Mouse (Mus musculus): ENCODE data around the gene Isg20. TPM values are rescaled to one million over a fixed set of nuclear protein-coding genes. Genes with fewer than 3 reads are reported as not detected.
A peak's percentile ranks its signal among the peaks of the same experiment; 100 is the strongest.

Gene Isg20
- polyA plus RNA-seq, 1 experiment, result 3.0 TPM

GRCm38 (mm10) chr7:78881607-78882468 lies 31.4 kb upstream of the Isg20 start:
- 12% methylated on average over 16 of the region's 16 CpGs for WGBS
- Histone ChIP-seq H3K4me3 (replicated peaks; ENCODE audit: insufficient read depth, low read depth, low read length) (peak overlapping the region; percentile 34), H3K4me1 (ENCODE audit: control insufficient read depth, insufficient read depth, low read length) (0 out of 2 replicates have a peak, but pooled peaks cover 2% of the 10 kb centered on the region), H3K27me3 (ENCODE audit: control insufficient read depth, insufficient read depth, low read length) (peaks cover 2% of the 10 kb centered on the region; the same call in 1 of the 2 replicates), H3K27ac (ENCODE audit: insufficient read depth, low read length) (no peak overlapping the region)
- DNase-seq, result no peak
- TF ChIP-seq CTCF (IDR thresholded peaks at IDR 0.05; ENCODE audit: borderline replicate concordance, insufficient read depth, low read depth, low read length) (no peak), POLR2A (IDR thresholded peaks at IDR 0.05; ENCODE audit: borderline replicate concordance, insufficient read depth, low read length) (no peak)

GRCm38 (mm10) chr7:78882469-78882837 lies 30.8 kb upstream of the Isg20 start:
- peaks cover 2% of the 10 kb centered on the region; the same call in 1 of the 2 replicates for H3K27me3 ChIP-seq (ENCODE audit: control insufficient read depth, insufficient read depth, low read length)
- DNase-seq, result no peak
- WGBS, result under 1% methylated on average over 23 of the region's 23 CpGs
- H3K27ac ChIP-seq (ENCODE audit: insufficient read depth, low read length), result no peak overlapping the region
- 0 out of 2 replicates have a peak, but pooled peaks cover 2% of the 10 kb centered on the region for H3K4me1 ChIP-seq (ENCODE audit: control insufficient read depth, insufficient read depth, low read length)
- H3K4me3 ChIP-seq (replicated peaks; ENCODE audit: insufficient read depth, low read depth, low read length), result peak overlapping the region; percentile 34
- TF ChIP-seq POLR2A (IDR thresholded peaks at IDR 0.05; ENCODE audit: borderline replicate concordance, insufficient read depth, low read length) (no peak), CTCF (IDR thresholded peaks at IDR 0.05; ENCODE audit: borderline replicate concordance, insufficient read depth, low read depth, low read length) (no peak)

GRCm38 (mm10) chr7:78883016-78883725 lies 30.1 kb upstream of the Isg20 start:
- Histone ChIP-seq H3K27me3 (ENCODE audit: control insufficient read depth, insufficient read depth, low read length) (peaks cover 2% of the 10 kb centered on the region; the same call in 1 of the 2 replicates), H3K4me3 (replicated peaks; ENCODE audit: insufficient read depth, low read depth, low read length) (peak overlapping the region; percentile 37), H3K27ac (ENCODE audit: insufficient read depth, low read length) (no peak overlapping the region), H3K4me1 (ENCODE audit: control insufficient read depth, insufficient read depth, low read length) (0 out of 2 replicates have a peak, but pooled peaks cover 2% of the 10 kb centered on the region)
- TF ChIP-seq CTCF (IDR thresholded peaks at IDR 0.05; ENCODE audit: borderline replicate concordance, insufficient read depth, low read depth, low read length) (no peak), POLR2A (IDR thresholded peaks at IDR 0.05; ENCODE audit: borderline replicate concordance, insufficient read depth, low read length) (no peak)
- WGBS, result under 1% methylated on average over 34 of the region's 34 CpGs
- DNase-seq, result no peak

GRCm38 (mm10) chr7:78883726-78884060 lies 29.5 kb upstream of the Isg20 start:
- Histone ChIP-seq H3K27me3 (ENCODE audit: control insufficient read depth, insufficient read depth, low read length) (peaks cover 2% of the 10 kb centered on the region; the same call in 1 of the 2 replicates), H3K27ac (ENCODE audit: insufficient read depth, low read length) (no peak overlapping the region), H3K4me3 (replicated peaks; ENCODE audit: insufficient read depth, low read depth, low read length) (no peak overlapping the region), H3K4me1 (ENCODE audit: control insufficient read depth, insufficient read depth, low read length) (0 out of 2 replicates have a peak, but pooled peaks cover 2% of the 10 kb centered on the region)
- DNase-seq, result no peak
- TF ChIP-seq CTCF (IDR thresholded peaks at IDR 0.05; ENCODE audit: borderline replicate concordance, insufficient read depth, low read depth, low read length) (no peak), POLR2A (IDR thresholded peaks at IDR 0.05; ENCODE audit: borderline replicate concordance, insufficient read depth, low read length) (no peak)
- 3% methylated on average over 8 of the region's 8 CpGs for WGBS

- H3K4me1 ChIP-seq (ENCODE audit: control insufficient read depth, insufficient read depth, low read length), result 0 out of 2 replicates have a peak, but pooled peaks cover 2% of the 10 kb centered on the region
- DNase-seq, result no peak
- TF ChIP-seq POLR2A (IDR thresholded peaks at IDR 0.05; ENCODE audit: borderline replicate concordance, insufficient read depth, low read length), result no peak
- TF ChIP-seq CTCF (IDR thresholded peaks at IDR 0.05; ENCODE audit: borderline replicate concordance, insufficient read depth, low read depth, low read length), result no peak
- H3K27me3 ChIP-seq (ENCODE audit: control insufficient read depth, insufficient read depth, low read length), result peaks cover 2% of the 10 kb centered on the region; the same call in 1 of the 2 replicates
- H3K4me3 ChIP-seq (replicated peaks; ENCODE audit: insufficient read depth, low read depth, low read length), result no peak overlapping the region
- H3K27ac ChIP-seq (ENCODE audit: insufficient read depth, low read length), result no peak overlapping the region
- 15% methylated on average over 6 of the region's 6 CpGs for WGBS
These were observed 29.1 kb upstream of the Isg20 start for GRCm38 (mm10) chr7:78884139-78884538.

GRCm38 (mm10) chr7:78885404-78885803 lies 27.8 kb upstream of the Isg20 start:
- Histone ChIP-seq H3K4me1 (ENCODE audit: control insufficient read depth, insufficient read depth, low read length) (peaks cover 10% of the 10 kb centered on the region), H3K27me3 (ENCODE audit: control insufficient read depth, insufficient read depth, low read length) (peaks cover 2% of the 10 kb centered on the region; the same call in 1 of the 2 replicates), H3K27ac (ENCODE audit: insufficient read depth, low read length) (no peak overlapping the region), H3K4me3 (replicated peaks; ENCODE audit: insufficient read depth, low read depth, low read length) (no peak overlapping the region)
- 83% methylated on average over 5 of the region's 5 CpGs for WGBS
- TF ChIP-seq POLR2A (IDR thresholded peaks at IDR 0.05; ENCODE audit: borderline replicate concordance, insufficient read depth, low read length) (no peak), CTCF (IDR thresholded peaks at IDR 0.05; ENCODE audit: borderline replicate concordance, insufficient read depth, low read depth, low read length) (no peak)
- no peak for DNase-seq

GRCm38 (mm10) chr7:78886496-78886895 lies 26.7 kb upstream of the Isg20 start:
- H3K4me1 ChIP-seq (ENCODE audit: control insufficient read depth, insufficient read depth, low read length), result peaks cover 10% of the 10 kb centered on the region

More at GRCm38 (mm10) chr7:78886496-78886895, 26.7 kb upstream of the Isg20 start:
- Histone ChIP-seq H3K27ac (ENCODE audit: insufficient read depth, low read length) (no peak overlapping the region), H3K4me3 (replicated peaks; ENCODE audit: insufficient read depth, low read depth, low read length) (no peak overlapping the region), H3K27me3 (ENCODE audit: control insufficient read depth, insufficient read depth, low read length) (peaks cover 2% of the 10 kb centered on the region; the same call in 1 of the 2 replicates)
- 38% methylated on average over 4 of the region's 4 CpGs for WGBS
- TF ChIP-seq POLR2A (IDR thresholded peaks at IDR 0.05; ENCODE audit: borderline replicate concordance, insufficient read depth, low read length) (no peak), CTCF (IDR thresholded peaks at IDR 0.05; ENCODE audit: borderline replicate concordance, insufficient read depth, low read depth, low read length) (no peak)
- no peak for DNase-seq
